Mouse (Mus musculus) spleen, adult 2 months (tissue): Measurements from ENCODE around the gene Fstl5. TPM values are rescaled to one million over a fixed set of nuclear protein-coding genes. Genes with fewer than 3 reads are reported as not detected.

Source experiments
- DNase-seq, 2 experiments: peaks; one replicate each; pipeline versions ENCODE4 v3.0.0 to v3.0.0-alpha.2; 2012 to 2021; ENCODE audit warnings: low spot score in 2 of 2, low read depth in 1 of 2
- H3K27ac ChIP-seq: fragments of 200-500 bp; 2 replicates; pipeline ENCODE4 v1.5.1; 2012; ENCODE audit warnings: low read length, inconsistent platforms; ENCODE audit not compliant: insufficient read depth
- H3K27me3 ChIP-seq: fragments of 200-500 bp; 2 replicates; pipeline ENCODE4 v1.6.1; 2012; ENCODE audit warnings: mild to moderate bottlenecking, moderate library complexity, low read length, inconsistent platforms; ENCODE audit not compliant: control insufficient read depth, insufficient read depth
- H3K36me3 ChIP-seq: fragments of 200-500 bp; 2 replicates; pipeline ENCODE4 v1.6.1; 2012; ENCODE audit warnings: mild to moderate bottlenecking, low read length, inconsistent platforms; ENCODE audit not compliant: control insufficient read depth, insufficient read depth
- H3K4me1 ChIP-seq: fragments of 200-500 bp; 2 replicates; pipeline ENCODE4 v1.6.1; 2011; ENCODE audit warnings: inconsistent platforms; ENCODE audit not compliant: control insufficient read depth, insufficient read depth, insufficient read length
- H3K4me3 ChIP-seq: fragments of 200-500 bp; 2 replicates; pipeline ENCODE4 v1.5.1; 2011; ENCODE audit warnings: mild to moderate bottlenecking, inconsistent platforms; ENCODE audit not compliant: insufficient read depth, insufficient read length; ENCODE audit errors: extremely low read depth
- CTCF ChIP-seq: fragments of 200-500 bp; IDR thresholded peaks from 2 replicates; pipeline ENCODE4 v1.5.1; 2011; ENCODE audit warnings: mild to moderate bottlenecking, inconsistent platforms; ENCODE audit not compliant: insufficient read depth, insufficient read length, insufficient replicate concordance; ENCODE audit errors: extremely low read depth
- POLR2A ChIP-seq: fragments of 200-500 bp; IDR thresholded peaks from 2 replicates; pipeline ENCODE4 v1.6.1; 2011; ENCODE audit warnings: low read depth, low read length, inconsistent platforms
- WGBS: fragments of 180-500 bp; shearing (Covaris S2); methylation state at CpG from one replicate; pipeline ENCODE4 v1.1.7; 2018; 5-methylcytosine and 5-hydroxymethylcytosine counted together
- polyA plus RNA-seq: library from polyadenylated mRNA; depleted of rRNA; stranded (reverse); fragments of >200 nt; gene quantifications from 2 replicates; pipeline ENCODE4 v1.2.3, GENCODE M21; 2012

Gene Fstl5
- polyA plus RNA-seq, 1 experiment = not detected

DNA sequence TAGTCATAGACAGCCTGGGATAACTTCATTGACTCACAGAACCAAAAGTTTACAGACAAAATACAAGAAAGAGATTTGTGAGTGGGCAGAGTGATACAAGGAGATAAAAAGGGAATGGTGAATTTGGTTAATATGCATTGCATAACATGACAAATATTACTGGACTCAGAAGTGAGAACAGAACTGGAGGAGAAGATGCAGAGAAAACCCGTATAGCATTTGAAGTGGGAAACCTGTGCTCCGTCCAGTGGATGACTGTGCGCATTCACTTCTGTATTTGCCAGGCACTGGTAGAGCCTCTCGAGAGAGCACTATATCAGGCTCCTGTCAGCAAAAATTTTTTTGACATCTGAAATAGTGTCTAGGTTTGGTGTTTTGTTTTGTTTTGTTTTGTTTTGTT is 245.5 kb downstream of the Fstl5 start:
- Histone ChIP-seq H3K4me1 (no peaks in the 10 kb centered on the region), H3K27me3 (no peaks in the 10 kb centered on the region), H3K27ac (no peak overlapping the region), H3K4me3 (no peak overlapping the region), H3K36me3 (no peaks in the 10 kb centered on the region)
- 75% methylated on average over 4 of the region's 4 CpGs for WGBS
- TF ChIP-seq POLR2A (no peak), CTCF (no peak)
- no peak for DNase-seq

DNA sequence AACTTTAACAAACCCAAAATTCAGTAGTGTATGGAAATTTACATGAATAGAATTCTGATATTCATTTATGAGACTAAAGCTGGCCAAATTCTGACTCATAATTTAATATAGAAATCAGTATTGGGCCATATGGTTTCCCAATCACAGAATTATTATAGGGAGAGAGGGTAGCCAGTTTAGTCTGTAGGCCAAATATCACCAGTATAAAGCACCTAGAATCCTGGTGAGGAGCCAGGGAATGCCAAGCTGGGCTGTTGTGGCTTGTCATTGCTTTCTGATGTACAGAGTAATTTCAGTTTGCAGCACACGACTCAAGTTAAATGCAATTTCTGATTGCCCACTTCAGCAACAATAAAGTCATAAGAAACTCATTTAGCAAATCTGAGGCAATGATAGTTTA is 248.4 kb downstream of the Fstl5 start:
- H3K36me3 ChIP-seq = no peaks in the 10 kb centered on the region
- no peak for DNase-seq
- no peak for TF ChIP-seq CTCF
- TF ChIP-seq POLR2A = no peak
- H3K4me1 ChIP-seq = no peaks in the 10 kb centered on the region
- no peak overlapping the region for H3K27ac ChIP-seq
- WGBS = 79% methylated on average over 1 of the region's 1 CpGs
- no peak overlapping the region for H3K4me3 ChIP-seq
- no peaks in the 10 kb centered on the region for H3K27me3 ChIP-seq

DNA sequence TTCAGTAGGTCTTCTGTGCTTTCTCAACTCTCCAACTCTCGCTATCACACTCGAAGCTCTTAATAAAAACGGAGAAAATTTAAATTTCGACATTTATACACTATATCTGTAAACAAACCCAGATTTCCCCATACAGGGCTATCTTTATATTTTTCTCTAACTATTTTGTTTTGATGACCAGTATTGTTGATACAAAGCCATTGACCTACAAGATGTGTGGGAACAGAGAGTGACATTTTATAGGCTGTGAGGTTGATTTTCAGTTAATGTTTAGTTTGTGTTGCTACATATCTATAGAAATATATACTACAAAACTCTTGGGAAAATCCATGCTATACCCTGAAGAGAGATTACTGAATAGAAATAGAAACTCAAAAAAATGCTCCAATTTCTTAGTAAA is 262.9 kb downstream of the Fstl5 start:
- no peak for TF ChIP-seq POLR2A
- no peak for TF ChIP-seq CTCF
- WGBS = 76% methylated on average over 4 of the region's 4 CpGs
- no peak overlapping the region for H3K4me3 ChIP-seq
- H3K27ac ChIP-seq = no peak overlapping the region
- no peaks in the 10 kb centered on the region for H3K4me1 ChIP-seq
- no peak for DNase-seq
- H3K36me3 ChIP-seq = no peaks in the 10 kb centered on the region
- no peaks in the 10 kb centered on the region for H3K27me3 ChIP-seq

DNA sequence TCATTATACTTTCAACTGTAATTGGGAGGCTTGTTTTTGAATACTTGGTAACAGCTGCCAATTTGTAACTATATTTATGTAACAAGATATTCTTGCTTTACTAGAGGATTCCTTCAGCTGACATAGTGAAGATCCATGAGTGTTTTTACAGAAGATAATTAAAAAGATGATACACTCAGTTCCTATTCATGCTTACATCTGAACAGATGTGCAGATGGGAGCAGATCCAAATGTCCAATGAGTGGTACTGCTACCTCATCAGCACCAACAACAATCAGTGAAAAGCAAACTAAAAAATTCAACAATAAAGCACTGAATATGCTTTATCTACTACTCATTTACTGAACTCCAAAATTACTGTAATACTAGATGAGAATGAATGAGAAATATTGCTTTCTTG is 292.9 kb downstream of the Fstl5 start:
- Histone ChIP-seq H3K4me3 (no peak overlapping the region), H3K27me3 (no peaks in the 10 kb centered on the region), H3K4me1 (no peaks in the 10 kb centered on the region), H3K27ac (no peak overlapping the region), H3K36me3 (no peaks in the 10 kb centered on the region)
- TF ChIP-seq CTCF (no peak), POLR2A (no peak)
- DNase-seq = no peak

DNA sequence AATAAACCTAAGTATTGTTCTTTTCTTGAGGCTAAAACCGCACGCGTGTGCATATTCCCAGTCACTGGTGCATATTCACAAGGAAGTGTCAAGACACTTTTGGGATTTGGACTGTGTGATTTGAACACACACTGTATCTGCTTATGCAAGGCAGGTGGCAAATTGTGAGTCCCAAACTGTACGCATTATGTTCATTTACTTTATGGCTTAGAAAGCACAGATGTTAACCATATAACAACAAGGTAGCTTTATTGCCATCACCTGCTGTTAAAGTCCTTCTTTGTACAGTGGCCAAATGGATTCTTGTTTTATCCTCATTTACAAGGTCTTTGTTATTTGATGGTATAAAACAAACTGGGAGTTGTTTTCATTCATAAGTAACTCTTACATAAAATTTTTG is 295.8 kb downstream of the Fstl5 start:
- Histone ChIP-seq H3K27ac (no peak overlapping the region), H3K27me3 (no peaks in the 10 kb centered on the region), H3K4me3 (no peak overlapping the region), H3K36me3 (no peaks in the 10 kb centered on the region), H3K4me1 (no peaks in the 10 kb centered on the region)
- WGBS = 97% methylated on average over 4 of the region's 4 CpGs
- no peak for DNase-seq
- no peak for TF ChIP-seq CTCF
- TF ChIP-seq POLR2A = no peak

DNA sequence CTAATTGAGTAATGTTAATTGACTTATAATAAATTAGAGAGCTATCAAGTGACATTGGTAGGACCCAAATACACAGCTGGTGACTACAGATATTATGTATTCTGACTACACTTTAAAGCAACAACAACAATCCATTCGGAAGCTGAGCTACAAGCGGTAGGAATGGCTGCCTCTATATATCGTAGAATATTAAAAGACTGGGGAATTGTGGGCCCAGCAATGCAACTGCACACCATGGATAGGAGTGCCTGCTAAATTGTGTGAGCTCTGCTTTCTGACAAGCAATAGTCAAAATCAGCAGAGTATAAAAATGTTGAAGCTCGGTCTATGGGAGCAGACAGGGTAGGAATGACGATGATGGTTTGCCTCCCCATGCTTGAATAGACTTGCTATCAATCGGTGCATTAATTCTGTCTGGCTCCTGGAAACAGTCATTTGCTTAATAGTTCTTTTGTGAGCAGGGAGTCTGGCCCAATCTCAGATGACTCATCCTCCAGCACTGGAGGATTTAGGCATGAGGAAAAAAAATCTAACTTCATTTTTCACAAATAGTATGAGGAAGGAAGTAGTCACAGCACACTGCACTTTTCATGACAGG is 354.8 kb downstream of the Fstl5 start:
- Histone ChIP-seq H3K27me3 (no peaks in the 10 kb centered on the region), H3K27ac (no peak overlapping the region), H3K36me3 (no peaks in the 10 kb centered on the region), H3K4me1 (no peaks in the 10 kb centered on the region), H3K4me3 (no peak overlapping the region)
- 86% methylated on average over 6 of the region's 6 CpGs for WGBS
- TF ChIP-seq POLR2A (no peak), CTCF (no peak)
- DNase-seq = no peak

DNA sequence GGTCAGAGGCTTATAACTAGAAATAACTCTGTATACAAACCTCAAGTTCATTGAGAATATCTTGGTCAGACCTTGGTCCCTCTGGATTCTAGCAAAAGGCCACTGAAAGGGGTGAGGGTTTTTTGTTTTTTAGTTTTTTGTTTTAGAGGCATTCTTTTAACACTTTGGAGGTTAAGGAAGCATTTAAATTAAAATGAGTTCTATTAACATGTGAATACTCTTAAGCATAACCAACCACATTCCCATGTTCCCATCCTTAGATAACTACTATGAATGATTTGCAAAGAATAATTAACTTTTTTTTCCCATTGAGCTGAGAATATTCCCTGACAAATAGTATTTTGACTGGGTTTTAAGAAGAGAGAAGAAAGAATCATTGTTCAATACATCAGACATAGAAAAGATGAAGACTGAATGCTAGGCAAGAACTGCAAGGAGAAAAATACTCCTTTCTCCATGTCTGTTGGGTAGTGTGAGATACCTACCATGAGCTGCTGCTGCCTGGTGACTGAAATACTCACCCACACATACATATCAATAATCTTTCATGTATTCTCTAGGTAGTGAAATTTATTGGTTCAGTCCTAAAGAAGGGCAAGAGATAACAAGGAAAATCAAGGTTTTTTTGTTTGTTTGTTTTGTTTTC is 393.3 kb downstream of the Fstl5 start:
- no peaks in the 10 kb centered on the region for H3K27me3 ChIP-seq
- TF ChIP-seq CTCF = no peak
- no peak for TF ChIP-seq POLR2A

More for the DNA sequence above, 393.3 kb downstream of the Fstl5 start:
- no peaks in the 10 kb centered on the region for H3K36me3 ChIP-seq
- H3K4me1 ChIP-seq = no peaks in the 10 kb centered on the region
- no peak for DNase-seq
- H3K27ac ChIP-seq = no peak overlapping the region
- H3K4me3 ChIP-seq = no peak overlapping the region
